Mouse (Mus musculus) thymus, postnatal 36 days (tissue): ENCODE measurements around the gene Spz1.

Source experiments
- DNase-seq, 2 experiments: peaks; one replicate each; pipeline ENCODE4 v3.0.0; 2022; ENCODE audit warnings: mixed read lengths in 2 of 2

The Spz1 gene

GRCm38 (mm10) chr13:92578210-92578609 is 2.2 kb upstream of the Spz1 start:
- DNase-seq = no peak

GRCm38 (mm10) chr13:92576688-92577087 is 716 bp upstream of the Spz1 start:
- DNase-seq = no peak

- no peak for DNase-seq
Measured at GRCm38 (mm10) chr13:92559429-92559828, 16.5 kb downstream of the Spz1 start.

- DNase-seq = no peak
Measured at GRCm38 (mm10) chr13:92557229-92557628, 18.7 kb downstream of the Spz1 start.

DNA sequence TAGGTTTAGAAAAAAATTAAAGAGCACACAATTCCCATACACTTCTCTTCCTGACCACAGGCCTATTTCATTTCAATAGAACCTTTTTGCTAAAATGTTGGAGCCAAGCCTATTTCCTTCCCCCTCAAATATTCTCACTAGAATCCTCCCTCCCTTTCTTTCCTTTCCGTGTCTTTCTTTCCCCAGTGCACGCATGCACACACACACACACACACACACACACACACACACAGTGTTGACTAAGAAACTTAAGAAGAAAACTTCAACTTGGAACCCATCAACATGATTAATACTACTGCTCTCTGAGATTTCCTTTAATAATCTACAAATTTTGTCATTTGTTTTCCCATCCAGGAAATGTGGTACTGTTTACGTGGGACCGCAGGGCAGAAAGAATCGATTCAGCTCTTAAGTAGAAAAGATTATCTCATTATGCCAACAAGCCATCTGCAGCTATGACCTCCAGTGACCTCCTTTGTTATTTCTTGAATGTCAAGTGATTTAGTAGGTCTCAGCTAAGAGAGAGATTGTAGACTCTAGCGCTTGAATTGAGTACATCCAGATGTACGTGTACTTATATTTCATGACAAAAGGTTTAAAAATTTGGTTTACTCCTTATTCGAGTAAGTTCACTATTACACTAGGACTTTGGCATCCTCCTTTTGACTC is 19.4 kb downstream of the Spz1 start:
- no peak for DNase-seq

DNA sequence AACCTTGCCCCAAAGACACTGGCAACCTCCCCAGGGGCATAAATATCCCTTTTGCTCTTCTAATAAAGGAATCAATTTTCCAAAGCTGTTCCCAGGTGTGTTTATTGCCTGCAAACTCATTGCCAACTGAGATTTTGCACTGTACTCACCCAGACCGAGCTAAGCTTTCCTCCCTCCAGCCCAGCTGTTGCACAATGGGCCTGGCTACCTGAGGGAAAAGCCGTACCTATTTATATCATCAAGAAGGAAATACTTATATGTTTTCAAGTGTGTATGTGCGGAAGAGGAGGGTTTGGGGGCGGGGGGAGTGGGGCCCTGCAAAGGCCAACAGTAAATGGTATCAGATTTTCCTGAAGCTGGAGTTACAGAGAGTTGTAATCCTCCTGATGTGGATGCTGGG is 28.9 kb downstream of the Spz1 start:
- DNase-seq = no peak

GRCm38 (mm10) chr13:92540997-92541396 is 35.0 kb downstream of the Spz1 start:
- no peak for DNase-seq

DNA sequence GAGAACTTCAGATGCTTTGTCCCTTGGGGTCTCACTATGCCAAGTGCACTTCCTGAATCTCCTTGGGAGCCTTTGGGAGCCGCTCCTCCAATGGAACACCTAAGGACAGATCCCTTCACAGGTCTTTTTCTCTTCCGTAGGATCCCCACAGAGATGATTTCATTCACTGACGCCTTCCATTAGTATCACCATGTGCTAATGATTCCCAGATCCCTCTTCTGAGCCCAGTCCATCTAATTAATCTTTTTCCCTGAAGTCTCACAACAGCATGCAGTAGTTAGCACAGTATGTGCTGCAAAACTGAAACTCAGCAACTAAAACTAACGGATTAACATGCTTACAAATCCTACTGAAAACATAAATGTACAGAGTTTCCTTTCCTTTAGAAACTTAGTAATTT is 36.8 kb downstream of the Spz1 start:
- no peak for DNase-seq

DNA sequence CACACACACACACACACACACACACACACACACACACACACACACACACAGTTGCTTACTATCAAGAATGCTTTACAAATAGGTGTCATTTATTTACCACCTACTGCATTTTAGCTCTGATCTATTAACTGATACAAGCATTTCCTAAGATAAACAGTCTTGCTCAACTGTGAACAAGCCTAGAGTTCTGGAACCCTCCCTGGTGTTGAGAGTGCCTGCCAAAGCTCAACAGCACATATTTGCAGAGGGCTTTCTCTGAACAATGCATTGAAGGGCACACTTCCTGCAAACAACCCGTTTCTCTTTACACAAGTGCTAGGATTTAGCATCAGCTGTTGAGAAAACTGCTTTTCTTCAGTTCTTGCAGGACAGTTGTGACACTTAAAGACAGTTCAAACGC is 42.2 kb downstream of the Spz1 start:
- DNase-seq = no peak

DNA sequence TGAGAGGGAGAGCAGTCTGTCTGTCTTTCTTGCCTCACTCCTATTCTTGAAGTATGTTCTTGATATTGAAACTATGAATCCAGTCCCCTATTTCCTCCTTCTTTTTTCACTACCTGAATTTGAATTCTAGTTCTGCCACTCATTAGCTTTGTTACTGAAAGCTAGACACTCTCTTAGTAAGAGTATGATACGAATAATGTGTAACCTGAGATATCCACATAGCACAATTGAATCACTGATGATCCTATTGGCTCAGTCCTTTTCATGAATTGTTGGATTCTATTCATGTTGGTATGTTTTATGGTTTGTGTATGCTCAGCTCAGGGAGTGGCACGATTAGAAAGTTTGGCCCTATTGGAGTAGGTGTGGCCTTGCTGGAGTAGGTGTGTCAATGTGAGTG is 43.8 kb downstream of the Spz1 start:
- DNase-seq = no peak

DNA sequence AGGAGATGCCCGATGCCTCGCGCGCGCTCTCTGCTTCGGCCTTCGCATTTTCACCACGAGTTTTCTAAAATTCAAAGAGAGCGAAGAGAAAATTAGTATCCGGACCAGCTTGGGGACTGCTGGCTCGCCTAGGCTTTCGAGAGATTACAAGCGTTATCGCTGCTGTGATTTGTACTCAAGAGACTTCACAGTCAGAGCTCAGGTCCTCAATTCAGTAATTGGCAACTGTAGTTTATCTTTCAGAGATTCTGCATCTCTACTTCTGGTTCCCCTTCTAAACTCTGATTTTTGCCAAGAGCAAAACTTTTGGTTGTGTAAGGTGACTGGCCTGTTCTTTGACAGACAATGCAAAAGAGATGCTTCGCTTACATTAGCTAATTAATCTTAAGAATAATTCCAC is 44.7 kb downstream of the Spz1 start:
- DNase-seq = no peak

- peak; percentile 93 to 96 for DNase-seq
Measured at GRCm38 (mm10) chr13:92530721-92531211, 45.2 kb downstream of the Spz1 start, which contains the start of gene Zfyve16. Zfyve16 (minus strand) TSS chr13:92530868.

GRCm38 (mm10) chr13:92529828-92530720 is 45.9 kb downstream of the Spz1 start:
- no peak for DNase-seq
